8 mouse cellular contexts compared by ENCODE assay signal in the genomic region with DNA sequence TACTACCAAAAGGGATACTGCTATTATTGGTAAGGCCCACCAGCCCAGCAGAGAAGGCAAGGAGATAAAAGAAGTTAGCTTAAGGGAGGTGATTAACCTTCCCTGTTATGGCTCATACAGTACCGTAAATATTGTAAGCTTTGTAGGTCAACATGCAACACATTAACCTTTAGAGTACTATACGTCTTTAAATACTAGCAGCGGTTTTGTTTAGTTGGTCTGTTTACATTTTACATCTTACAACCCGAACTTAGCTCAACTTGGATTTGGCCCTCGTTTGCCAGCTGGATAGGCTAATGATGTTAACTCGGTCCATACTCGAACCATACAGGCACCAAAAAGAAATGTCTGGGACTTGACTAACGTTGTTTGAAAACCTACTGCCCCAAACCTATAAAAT. TPM values are rescaled to one million over a fixed set of nuclear protein-coding genes. Genes with fewer than 3 reads are reported as not detected.
DNase-seq lines count a peak whose midpoint lies in the region; ATAC-seq and TF ChIP-seq lines count a peak whose summit lies in the region.

No protein-coding gene starts in this region.

- peak overlapping the region; percentile 88 for H3K4me2 ChIP-seq in heart, embryonic 11.5 days
- peak overlapping the region; percentile 90 for H3K4me2 ChIP-seq in forebrain, embryonic 11.5 days (ENCODE audit: low read depth, low read length, severe bottlenecking)
- peak overlapping the region; percentile 85 for H3K4me2 ChIP-seq in liver, embryonic 12.5 days

- peaks cover 10% of the 10 kb centered on the region for H3K4me1 ChIP-seq in heart, embryonic 11.5 days (ENCODE audit: control insufficient read depth, insufficient read depth, low read length)
- 0 out of 2 replicates have a peak, but pooled peaks cover 2% of the 10 kb centered on the region for H3K4me1 ChIP-seq in forebrain, embryonic 11.5 days (replicated peaks; ENCODE audit: control insufficient read depth, insufficient read depth, low read length)
- peaks cover 69% of the 10 kb centered on the region for H3K4me1 ChIP-seq in liver, embryonic 12.5 days

- H3ac ChIP-seq in C2C12 (ENCODE audit: control insufficient read depth, insufficient read length, low read depth) = peak overlapping the region; percentile 98

- no peaks in the 10 kb centered on the region for H3K36me3 ChIP-seq in heart, embryonic 11.5 days (ENCODE audit: control insufficient read depth, insufficient read depth, low read length)
- H3K36me3 ChIP-seq in C2C12 (ENCODE audit: control insufficient read depth, insufficient read depth) = no peaks in the 10 kb centered on the region
- no peaks in the 10 kb centered on the region for H3K36me3 ChIP-seq in forebrain, embryonic 11.5 days (ENCODE audit: control insufficient read depth, insufficient read depth, low read length)
- peaks cover 9% of the 10 kb centered on the region for H3K36me3 ChIP-seq in liver, embryonic 12.5 days

- peak overlapping the region; percentile 79 for H3K9ac ChIP-seq in heart, embryonic 11.5 days (ENCODE audit: low read depth, low read length)
- H3K9ac ChIP-seq in forebrain, embryonic 11.5 days (ENCODE audit: low read length) = peak overlapping the region; percentile 64
- peak overlapping the region; percentile 88 for H3K9ac ChIP-seq in liver, embryonic 12.5 days

- H3K27me3 ChIP-seq in heart, embryonic 11.5 days (ENCODE audit: control insufficient read depth, insufficient read depth, low read length) = no peaks in the 10 kb centered on the region
- no peaks in the 10 kb centered on the region for H3K27me3 ChIP-seq in C2C12 (ENCODE audit: control insufficient read depth, insufficient read depth, insufficient read length)
- no peaks in the 10 kb centered on the region for H3K27me3 ChIP-seq in forebrain, embryonic 11.5 days (ENCODE audit: control insufficient read depth, insufficient read depth, low read length)
- no peaks in the 10 kb centered on the region for H3K27me3 ChIP-seq in liver, embryonic 12.5 days (replicated peaks)

- no peaks in the 10 kb centered on the region for H3K79me3 ChIP-seq in C2C12 (ENCODE audit: low read depth)

- 7% methylated on average over 8 of the region's 8 CpGs for WGBS in heart, embryonic 11.5 days (ENCODE audit: insufficient replicate concordance)
- 18% methylated on average over 8 of the region's 8 CpGs for WGBS in forebrain, embryonic 11.5 days
- WGBS in liver, embryonic 12.5 days (ENCODE audit: insufficient replicate concordance) = 4% methylated on average over 8 of the region's 8 CpGs

- H3K27ac ChIP-seq in heart, embryonic 11.5 days (ENCODE audit: low read depth, low read length) = 0 out of 2 replicates have a peak overlapping the region, but pooled peaks have one; percentile 54
- no peak overlapping the region for H3K27ac ChIP-seq in forebrain, embryonic 11.5 days (ENCODE audit: low read depth, low read length)
- peak overlapping the region; percentile 98 for H3K27ac ChIP-seq in liver, embryonic 12.5 days

- no peaks in the 10 kb centered on the region for H3K9me3 ChIP-seq in heart, embryonic 11.5 days (replicated peaks; ENCODE audit: control insufficient read depth, low read length)
- H3K9me3 ChIP-seq in forebrain, embryonic 11.5 days (ENCODE audit: control insufficient read depth, low read length) = no peaks in the 10 kb centered on the region
- no peaks in the 10 kb centered on the region for H3K9me3 ChIP-seq in liver, embryonic 12.5 days (replicated peaks)

- TF ChIP-seq CTCF in C2C12 (IDR thresholded peaks at IDR 0.05; ENCODE audit: control insufficient read depth, insufficient read depth, insufficient read length) = no peak

- intact Hi-C loops in heart, postnatal 36 days (cut with DNase I) = loop anchor here (2.0 to 5.0 kb wide), 3 partner anchors 141 to 274 kb away; a partner anchor contains a TSS
- intact Hi-C loops in left cerebral cortex, postnatal 25 days (cut with DNase I) = loop anchor here (5.0 kb wide), 1 partner anchor 274 kb away; no protein-coding TSS in a partner anchor

- ATAC-seq in heart, embryonic 11.5 days (replicated peaks; ENCODE audit: insufficient number of reproducible peaks, low FRiP score, low TSS enrichment) = no peak
- no peak for ATAC-seq in forebrain, embryonic 11.5 days (replicated peaks; ENCODE audit: low FRiP score)
- no peak for ATAC-seq in liver, embryonic 12.5 days

- no peak for DNase-seq in heart, postnatal 36 days
- no peak for DNase-seq in forebrain, embryonic 11.5 days (ENCODE audit: low spot score)
- DNase-seq in right cerebral cortex, postnatal 10 days (ENCODE audit: low spot score in 2 of 2) = no peak
- no peak for DNase-seq in left cerebral cortex, postnatal 25 days (ENCODE audit: low spot score in 2 of 2)
- no peak for DNase-seq in layer of hippocampus, adult 8-10 months (ENCODE audit: low spot score in 2 of 2)

- peak overlapping the region; percentile 86 for H3K4me3 ChIP-seq in heart, embryonic 11.5 days (ENCODE audit: low read depth, low read length)
- H3K4me3 ChIP-seq in C2C12 (ENCODE audit: insufficient read depth, poor library complexity, severe bottlenecking) = peak overlapping the region; percentile 78
- peak overlapping the region; percentile 80 for H3K4me3 ChIP-seq in forebrain, embryonic 11.5 days (ENCODE audit: low read depth, low read length)
- H3K4me3 ChIP-seq in liver, embryonic 12.5 days = peak overlapping the region; percentile 85

- peaks cover 13% of the 10 kb centered on the region for H3K79me2 ChIP-seq in C2C12 (ENCODE audit: control insufficient read depth, insufficient read depth)

TF ChIP-seq in C2C12, 6 proteins besides CTCF, POLR2A, EP300 and RAD21:
- TF ChIP-seq MAX (IDR thresholded peaks at IDR 0.05) (no peak), FOSL1 (IDR thresholded peaks at IDR 0.05; ENCODE audit: insufficient read depth, low read length, poor library complexity, severe bottlenecking) (no peak), MYOD1 (IDR thresholded peaks at IDR 0.05; ENCODE audit: control insufficient read depth, insufficient read length, low read depth) (no peak), MYOG (IDR thresholded peaks at IDR 0.05; ENCODE audit: control insufficient read depth, extremely low read depth, insufficient read length) (no peak), USF1 (IDR thresholded peaks at IDR 0.05; ENCODE audit: low read depth) (no peak), CEBPB (IDR thresholded peaks at IDR 0.05; ENCODE audit: low read depth) (no peak)

RNA-seq across cellular contexts. Expression of a gene that starts 0.6 kb away (rescaled TPM):
- 9.3 and 10.1 TPM in 2 replicates for polyA plus RNA-seq in heart, embryonic 11.5 days (2014; fragmentation: Nextera tagmentation; extraction: Ambion mirVana)
- total RNA-seq in heart, postnatal 36 days (2021) = 1 to 10 TPM; 2.3 to 3.4 TPM
- polyA plus RNA-seq in C2C12 (2012; fragmentation: generic; extraction: Trizol) = 5.8 TPM
- polyA plus RNA-seq in forebrain, embryonic 11.5 days (2014; fragmentation: Nextera tagmentation; extraction: Ambion mirVana) = 13.6 and 15.1 TPM in 2 replicates
- 18.9 and 19.0 TPM in 2 replicates for polyA plus RNA-seq in liver, embryonic 12.5 days (2016; fragmentation: Nextera tagmentation; extraction: Ambion mirVana)
- total RNA-seq in left cerebral cortex, postnatal 25 days (2021) = 1 to 10 TPM; 7.9 to 8.1 TPM
- 1 to 10 TPM; 6.2 to 9.4 (median 7.9) TPM for total RNA-seq in layer of hippocampus, adult 8-10 months (2022)

RNA-seq across cellular contexts. Expression of a gene that starts 59.3 kb away (rescaled TPM):
- polyA plus RNA-seq in heart, embryonic 11.5 days (2014; fragmentation: Nextera tagmentation; extraction: Ambion mirVana) = 0.25 TPM in 1 of 2 replicates, not detected in the other
- total RNA-seq in heart, postnatal 36 days (2021) = 1 to 10 TPM; 1.2 to 1.4 TPM
- 0.05 TPM for polyA plus RNA-seq in C2C12 (2012; fragmentation: generic; extraction: Trizol)
- polyA plus RNA-seq in forebrain, embryonic 11.5 days (2014; fragmentation: Nextera tagmentation; extraction: Ambion mirVana) = 1.5 TPM in 2 replicates
- 0.51 and 0.63 TPM in 2 replicates for polyA plus RNA-seq in liver, embryonic 12.5 days (2016; fragmentation: Nextera tagmentation; extraction: Ambion mirVana)
- total RNA-seq in left cerebral cortex, postnatal 25 days (2021) = 1 to 10 TPM; 3.4 to 4.5 TPM
- 1 to 10 TPM; 4.6 to 9.4 (median 5.8) TPM for total RNA-seq in layer of hippocampus, adult 8-10 months (2022)
